Mouse (Mus musculus): ENCODE data around the gene Tmem170b.
A peak's percentile ranks its signal among the peaks of the same experiment; 100 is the strongest.

The Tmem170b gene

GRCm38 (mm10) chr13:41605099-41606010, at the start of gene Tmem170b:
Gene Tmem170b (plus strand): TSS chr13:41605907.
- peak; percentile 95 for DNase-seq (ENCODE audit: low read depth, low spot score)

DNA sequence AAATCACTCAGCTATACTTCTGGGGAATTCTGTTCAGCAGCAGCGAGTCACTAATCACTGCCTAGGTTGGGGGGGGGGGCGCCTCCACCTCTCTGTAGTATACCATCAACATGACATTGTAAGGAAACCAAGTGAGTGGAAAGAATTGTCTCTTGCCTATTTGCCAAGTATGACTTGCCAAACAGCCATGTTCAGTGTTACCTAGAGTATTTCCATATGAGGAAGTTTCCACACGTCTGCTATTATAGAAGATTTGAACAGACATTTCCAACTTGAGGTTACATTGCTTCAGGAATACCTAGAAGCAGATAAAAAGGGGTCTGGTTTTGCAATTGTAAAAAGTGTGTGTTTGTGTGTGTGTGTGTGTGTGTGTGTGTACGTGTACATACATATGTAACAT, 44.7 kb upstream of the Tmem170b start:
- peak; percentile 18 for DNase-seq (ENCODE audit: low read depth, low spot score)

GRCm38 (mm10) chr13:41568421-41568820, 37.3 kb upstream of the Tmem170b start:
- DNase-seq (ENCODE audit: low read depth, low spot score) = peak; percentile 57

- DNase-seq (ENCODE audit: low read depth, low spot score) = no peak
These were observed 36.8 kb upstream of the Tmem170b start for GRCm38 (mm10) chr13:41568926-41569325.

GRCm38 (mm10) chr13:41569776-41570175, 35.9 kb upstream of the Tmem170b start:
- peak; percentile 62 for DNase-seq (ENCODE audit: low read depth, low spot score)

DNA sequence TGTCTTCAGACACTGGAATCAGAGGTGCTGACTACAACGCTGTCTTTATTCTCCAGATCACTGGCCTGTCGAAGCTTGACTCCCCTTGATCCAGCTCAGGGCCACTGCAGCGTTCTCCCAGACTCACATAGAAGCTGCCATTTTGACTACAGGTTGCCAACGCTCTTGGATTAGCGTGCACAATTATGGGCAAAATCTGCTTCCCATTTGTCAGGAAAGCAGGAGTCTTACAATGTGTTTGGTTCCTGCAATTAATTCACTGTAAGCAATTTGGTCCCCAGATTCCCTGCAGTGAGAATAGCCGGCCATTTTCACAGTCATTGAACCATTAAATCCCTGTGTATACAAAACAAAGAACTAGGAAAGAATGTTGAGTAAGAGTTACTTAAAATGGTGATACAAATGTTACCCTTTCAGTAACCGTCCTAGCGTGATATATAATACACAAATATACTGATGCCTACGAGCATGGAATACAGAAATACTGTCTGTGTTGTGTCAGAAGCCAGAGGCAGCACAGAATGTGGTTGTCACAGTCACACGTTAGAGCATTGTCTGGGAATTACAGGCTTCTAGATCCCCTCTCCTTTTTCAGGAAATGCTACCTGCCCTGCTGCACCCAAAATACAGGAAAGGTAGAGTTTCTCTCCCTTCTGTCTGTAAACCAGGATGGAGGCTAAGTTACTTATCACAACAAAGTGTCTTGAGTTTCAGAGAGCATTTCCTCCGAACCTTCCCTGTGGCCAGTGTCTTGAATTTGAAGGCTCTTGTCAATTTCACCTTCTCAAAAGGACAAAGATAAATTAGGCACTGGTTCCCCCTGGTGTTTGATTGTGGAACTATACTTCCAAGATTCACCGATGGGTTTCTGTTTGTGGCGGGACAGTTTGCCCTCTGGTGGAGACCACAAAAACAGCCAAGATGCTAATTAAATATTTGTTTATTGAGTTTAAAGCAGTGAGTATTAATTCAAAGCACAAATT, 34.0 kb upstream of the Tmem170b start:
- peak; percentile 96 for DNase-seq (ENCODE audit: low read depth, low spot score)

DNA sequence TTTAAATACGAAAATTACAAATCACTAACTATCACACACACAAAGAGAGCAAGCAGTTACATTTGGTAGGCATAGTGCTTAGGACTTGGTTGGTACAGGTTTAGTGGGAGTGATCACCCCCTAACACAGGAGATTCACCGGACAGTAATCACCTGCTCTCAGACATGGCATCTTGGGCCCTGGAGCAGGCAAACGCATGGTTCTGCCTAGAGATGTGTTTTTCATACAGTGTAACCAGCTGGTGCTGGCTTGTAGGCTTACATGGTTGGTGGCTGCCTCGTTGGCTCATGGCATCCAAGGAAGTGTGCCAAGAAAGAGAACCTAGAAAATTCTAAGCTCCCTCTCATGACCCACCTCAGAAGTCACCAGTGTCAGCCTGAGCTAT, 33.4 kb upstream of the Tmem170b start:
- no peak for DNase-seq (ENCODE audit: low read depth, low spot score)

- no peak for DNase-seq (ENCODE audit: low read depth, low spot score)
These were observed 32.4 kb upstream of the Tmem170b start for GRCm38 (mm10) chr13:41573126-41573846.

DNA sequence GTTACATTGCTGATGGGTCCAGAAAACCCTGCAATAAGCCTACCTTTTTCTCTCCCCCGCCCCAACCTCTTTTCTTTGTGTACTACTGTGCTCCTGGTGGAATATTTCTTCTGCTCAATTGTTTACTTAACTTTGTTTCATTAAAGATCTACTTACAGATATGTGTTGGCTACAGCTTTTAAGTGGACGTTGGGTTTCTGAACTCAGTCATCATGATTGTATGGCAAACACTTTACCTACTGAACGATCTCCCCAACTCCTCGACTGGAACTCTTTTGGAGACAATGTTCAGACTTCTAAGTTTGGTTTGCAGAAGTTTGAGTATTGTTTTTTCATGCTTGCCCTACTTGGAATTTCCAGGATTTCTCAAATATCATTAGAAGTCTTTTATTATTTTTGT, 24.6 kb upstream of the Tmem170b start:
- no peak for DNase-seq (ENCODE audit: low read depth, low spot score)

DNA sequence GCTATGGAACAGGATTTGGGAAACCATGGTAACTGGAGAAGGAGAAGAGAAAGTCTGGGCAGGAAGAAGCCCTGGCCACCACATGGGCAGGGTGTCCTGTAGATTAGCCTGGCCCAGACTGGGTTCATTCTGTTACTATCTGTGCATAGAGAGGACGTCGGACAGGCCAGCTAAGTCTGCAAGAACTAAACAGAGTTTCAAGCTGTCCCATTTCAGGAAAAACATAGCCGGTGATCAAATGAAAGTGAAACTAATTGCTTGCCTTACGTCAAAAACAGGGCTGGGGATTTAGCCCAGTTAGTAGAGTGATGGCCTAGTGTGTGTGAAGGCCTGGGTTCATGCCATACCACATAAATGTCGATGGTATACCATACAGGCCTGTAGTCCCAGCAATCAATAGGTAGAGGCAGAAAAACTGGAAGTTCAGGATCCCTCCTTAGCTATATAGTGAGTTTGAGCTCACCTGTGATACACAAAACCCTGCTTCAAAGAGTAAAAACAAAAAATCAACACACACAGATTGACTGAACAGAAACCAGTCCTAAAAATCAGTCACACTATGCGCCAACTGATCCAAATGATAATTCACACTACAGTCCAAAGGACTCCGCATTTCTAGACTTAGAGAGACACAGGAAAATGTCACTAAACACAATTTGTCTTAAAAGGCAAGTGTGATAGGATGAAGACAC, 21.9 kb upstream of the Tmem170b start:
- DNase-seq (ENCODE audit: low read depth, low spot score) = peak; percentile 6

GRCm38 (mm10) chr13:41584358-41584680, 21.4 kb upstream of the Tmem170b start:
- no peak for DNase-seq (ENCODE audit: low read depth, low spot score)

- DNase-seq (ENCODE audit: low read depth, low spot score) = no peak
These were observed 20.8 kb upstream of the Tmem170b start for GRCm38 (mm10) chr13:41584896-41585295.

DNA sequence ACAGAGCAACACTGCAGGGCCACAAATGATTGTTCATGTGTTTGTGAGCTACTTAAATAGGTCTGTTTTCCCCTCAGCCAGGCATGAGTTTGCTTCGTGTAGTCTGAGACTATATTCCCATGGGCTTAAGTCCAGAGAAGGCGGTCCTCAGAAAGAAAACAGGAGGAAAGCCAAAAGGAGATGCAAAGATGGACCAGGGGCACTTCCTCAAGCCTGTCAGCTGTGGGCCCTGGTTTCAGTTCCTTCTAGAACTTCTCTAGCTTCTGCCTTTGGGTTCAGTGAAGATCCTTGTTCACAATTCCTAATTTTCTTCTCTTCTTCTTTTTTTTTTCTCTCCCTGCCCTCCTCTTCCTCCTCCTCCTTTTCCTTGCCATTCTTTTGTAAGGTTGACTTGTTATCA, 9.0 kb upstream of the Tmem170b start:
- no peak for DNase-seq (ENCODE audit: low read depth, low spot score)

DNA sequence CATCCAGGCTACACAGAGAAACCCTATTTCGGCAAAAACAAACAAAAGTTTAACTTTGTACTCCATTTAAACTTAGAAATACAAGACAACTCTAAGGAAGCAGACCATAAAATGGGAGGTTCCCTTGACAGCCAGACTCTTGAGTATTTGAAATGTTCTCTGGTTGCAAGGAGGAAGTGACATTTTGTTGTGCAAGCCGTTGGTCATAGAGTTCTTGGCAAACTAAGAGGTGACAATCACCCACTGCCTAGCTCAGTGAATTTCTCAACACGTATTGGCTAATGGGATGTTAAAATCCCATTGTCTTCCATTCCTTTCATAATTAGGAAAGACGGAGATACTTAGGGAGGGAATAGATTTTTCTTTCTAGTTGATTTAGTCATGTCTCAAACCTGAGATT, 5.7 kb upstream of the Tmem170b start:
- peak; percentile 13 for DNase-seq (ENCODE audit: low read depth, low spot score)

DNA sequence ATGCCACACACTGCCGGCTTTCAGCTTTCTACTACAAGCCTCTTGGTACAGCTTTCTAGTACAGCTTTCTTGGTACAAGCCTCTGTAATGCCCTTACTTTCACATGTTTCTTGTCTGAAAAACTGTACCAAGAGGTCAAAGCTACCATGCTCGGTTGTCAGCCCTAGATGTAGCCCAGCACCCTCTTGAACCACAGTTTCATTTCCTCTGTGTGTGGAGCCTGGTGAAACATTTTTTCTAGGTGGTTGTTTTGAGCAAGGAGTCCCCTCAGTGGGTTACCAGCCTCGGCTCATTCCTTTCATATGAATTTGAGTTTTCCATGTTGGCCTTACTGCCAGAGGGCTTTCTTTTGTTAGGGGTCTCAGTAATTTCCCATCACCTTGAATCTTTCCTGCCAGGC, 4.7 kb upstream of the Tmem170b start:
- DNase-seq (ENCODE audit: low read depth, low spot score) = no peak

- peak; percentile 12 for DNase-seq (ENCODE audit: low read depth, low spot score)
These were observed 1.7 kb upstream of the Tmem170b start for GRCm38 (mm10) chr13:41603921-41604466.

GRCm38 (mm10) chr13:41606081-41607000, 634 bp downstream of the Tmem170b start:
- DNase-seq (ENCODE audit: low read depth, low spot score) = peak; percentile 23

- DNase-seq (ENCODE audit: low read depth, low spot score) = no peak
These were observed 1.9 kb downstream of the Tmem170b start for GRCm38 (mm10) chr13:41607589-41607988.

GRCm38 (mm10) chr13:41608559-41608958, 2.9 kb downstream of the Tmem170b start:
- no peak for DNase-seq (ENCODE audit: low read depth, low spot score)

GRCm38 (mm10) chr13:41611046-41611445, 5.3 kb downstream of the Tmem170b start:
- no peak for DNase-seq (ENCODE audit: low read depth, low spot score)

Data from 3T3-L1 (cell line).